Mouse (Mus musculus): ENCODE data around the gene Sdhb. TPM values are rescaled to one million over a fixed set of nuclear protein-coding genes. Genes with fewer than 3 reads are reported as not detected.

Sdhb gene
- polyA plus RNA-seq, 1 experiment from 2014 or later = 115 TPM

GRCm38 (mm10) chr4:141021614-141021929, 60.6 kb downstream of the Sdhb start:
- Histone ChIP-seq H3K27ac (no peak overlapping the region), H3K4me3 (ENCODE audit: inconsistent target) (no peak overlapping the region), H3K79me2 (ENCODE audit: inconsistent target) (no peaks in the 10 kb centered on the region), H3K36me3 (ENCODE audit: inconsistent target) (no peaks in the 10 kb centered on the region)
- 86% methylated on average over 11 of the region's 11 CpGs for WGBS (ENCODE audit: missing documents)

- no peaks in the 10 kb centered on the region for H3K79me2 ChIP-seq (ENCODE audit: inconsistent target)
- no peak overlapping the region for H3K4me3 ChIP-seq (ENCODE audit: inconsistent target)
- 82% methylated on average over 9 of the region's 9 CpGs for WGBS (ENCODE audit: missing documents)
- no peaks in the 10 kb centered on the region for H3K36me3 ChIP-seq (ENCODE audit: inconsistent target)
- no peak overlapping the region for H3K27ac ChIP-seq
Measured at GRCm38 (mm10) chr4:141024052-141024451, 63.0 kb downstream of the Sdhb start.

- H3K4me3 ChIP-seq (ENCODE audit: inconsistent target) = no peak overlapping the region
- H3K79me2 ChIP-seq (ENCODE audit: inconsistent target) = no peaks in the 10 kb centered on the region
- H3K36me3 ChIP-seq (ENCODE audit: inconsistent target) = no peaks in the 10 kb centered on the region
- no peak overlapping the region for H3K27ac ChIP-seq
- WGBS (ENCODE audit: missing documents) = 93% methylated on average over 21 of the region's 27 CpGs
Measured at GRCm38 (mm10) chr4:141024992-141025391, 64.0 kb downstream of the Sdhb start.

Other genes starting within 250 kb of the Sdhb start
- not detected in 3 replicates for gene Padi6, start 218.6 kb upstream of the Sdhb start, polyA plus RNA-seq (2018)
- gene Padi4, start 187.0 kb upstream of the Sdhb start, polyA plus RNA-seq (2018) = 3.2 to 9.2 TPM (median 6.7 TPM) in 3 replicates
- gene Padi3, start 150.6 kb upstream of the Sdhb start, polyA plus RNA-seq (2018) = 0.11 to 0.18 TPM (median 0.17 TPM) in 3 replicates
- gene Padi1, start 115.4 kb upstream of the Sdhb start, polyA plus RNA-seq (2018) = not detected in 3 replicates
- 5.2 to 6.9 TPM (median 5.6 TPM) in 3 replicates for gene Padi2, start 54.9 kb upstream of the Sdhb start, polyA plus RNA-seq (2018)
- 156 to 334 TPM (median 219 TPM) in 3 replicates for gene Atp13a2, start 25.7 kb downstream of the Sdhb start, polyA plus RNA-seq (2018)
- gene Mfap2, start 49.2 kb downstream of the Sdhb start, polyA plus RNA-seq (2018) = not detected in 3 replicates
- 1.5 to 4.5 TPM (median 3.1 TPM) in 3 replicates for gene Crocc, start 99.3 kb downstream of the Sdhb start, polyA plus RNA-seq (2018)
- gene Necap2, start 117.2 kb downstream of the Sdhb start, polyA plus RNA-seq (2018) = 143 to 205 TPM (median 159 TPM) in 3 replicates
- gene Spata21, start 127.1 kb downstream of the Sdhb start, polyA plus RNA-seq (2018) = not detected in 3 replicates
- gene Szrd1, start 178.6 kb downstream of the Sdhb start, polyA plus RNA-seq (2018) = 80.7 to 108 TPM (median 104 TPM) in 3 replicates
- 11.6 to 18.7 TPM (median 16.1 TPM) in 3 replicates for gene Fbxo42, start 186.7 kb downstream of the Sdhb start, polyA plus RNA-seq (2018)